Mouse (Mus musculus) ES-E14 (cell line): ENCODE data around the gene Qrfpr. TPM values are rescaled to one million over a fixed set of nuclear protein-coding genes. Genes with fewer than 3 reads are reported as not detected.

Experiments
- DNase-seq: peaks from one replicate; pipeline ENCODE4 v3.0.0-alpha.2; 2013; ENCODE audit warnings: low read depth, low spot score
- H3K27ac ChIP-seq: 2 replicates; pipeline ENCODE4 v1.5.1; 2012; ENCODE audit warnings: low read depth, mild to moderate bottlenecking, low read length, moderate library complexity, mixed read lengths; ENCODE audit not compliant: poor library complexity, insufficient read depth, severe bottlenecking
- H3K36me3 ChIP-seq: 2 replicates; pipeline ENCODE4 v1.6.1; 2012; ENCODE audit warnings: mild to moderate bottlenecking, low read length, moderate library complexity, mixed read lengths; ENCODE audit not compliant: control insufficient read depth, poor library complexity, insufficient read depth, severe bottlenecking
- H3K4me1 ChIP-seq, 2 experiments: fragments of 150-350 bp in 1 of 2; sonication (generic) in 1 of 2; 2 replicates each; pipeline ENCODE4 v1.6.1; 2012; ENCODE audit warnings: low read length in 2 of 2, mild to moderate bottlenecking in 1 of 2, mixed read lengths in 1 of 2; ENCODE audit not compliant: control insufficient read depth in 2 of 2, insufficient read depth in 2 of 2, poor library complexity in 1 of 2
- H3K4me3 ChIP-seq, 2 experiments: fragments of 150-350 bp in 1 of 2; sonication (generic) in 1 of 2; 2 replicates each; pipeline ENCODE4 v1.5.1; 2012; ENCODE audit warnings: low read length in 2 of 2, low read depth in 1 of 2, mild to moderate bottlenecking in 1 of 2, mixed read lengths in 1 of 2; ENCODE audit not compliant: insufficient read depth in 1 of 2, poor library complexity in 1 of 2, severe bottlenecking in 1 of 2
- H3K9ac ChIP-seq: 2 replicates; pipeline ENCODE4 v1.6.1; 2012; ENCODE audit warnings: low read depth, mild to moderate bottlenecking, low read length, mixed read lengths; ENCODE audit not compliant: poor library complexity, insufficient read depth, severe bottlenecking
- H3K9me3 ChIP-seq: fragments of 150-350 bp; sonication (generic); 2 replicates; pipeline ENCODE4 v1.6.1; 2012; ENCODE audit warnings: low read depth, mild to moderate bottlenecking, low read length; ENCODE audit not compliant: control insufficient read depth, insufficient read depth
- CHD2 ChIP-seq: IDR thresholded peaks from 2 replicates; pipeline ENCODE4 v1.6.1; 2014; ENCODE audit warnings: mild to moderate bottlenecking, low read depth, low read length, inconsistent platforms
- HCFC1 ChIP-seq: IDR thresholded peaks from 2 replicates; pipeline ENCODE4 v1.6.1; 2012; ENCODE audit warnings: low read length, inconsistent platforms, borderline replicate concordance; ENCODE audit not compliant: insufficient read depth
- MAFK ChIP-seq: IDR thresholded peaks from 2 replicates; pipeline ENCODE4 v1.6.1; 2014; ENCODE audit warnings: mild to moderate bottlenecking, low read depth, low read length, inconsistent platforms; ENCODE audit not compliant: insufficient read depth
- ZC3H11A ChIP-seq: IDR thresholded peaks from 2 replicates; pipeline ENCODE4 v1.6.1; 2012; ENCODE audit warnings: low read depth, mild to moderate bottlenecking, inconsistent platforms, low read length, borderline replicate concordance
- ZNF384 ChIP-seq: IDR thresholded peaks from 2 replicates; pipeline ENCODE4 v1.6.1; 2012; ENCODE audit warnings: low read depth, low read length, inconsistent platforms
- in situ Hi-C, 2 experiments: fragments of 600-800 bp; cut with MboI; formaldehyde crosslinking; loops; one replicate each; pipeline ENCODE4 v1.15.1; 2025; ENCODE audit warnings: low sequenced_read_pairs in 2 of 2, inconsistent platforms in 1 of 2; ENCODE audit not compliant: unreplicated experiment in 2 of 2
- total RNA-seq: library from RNA; depleted of rRNA; stranded (reverse); fragments of 300-350 nt; gene quantifications from 2 replicates; pipeline ENCODE4 v1.2.3, GENCODE M21; 2012; rRNA removed

The Qrfpr gene
- total RNA-seq, result not detected in 2 replicates

DNA sequence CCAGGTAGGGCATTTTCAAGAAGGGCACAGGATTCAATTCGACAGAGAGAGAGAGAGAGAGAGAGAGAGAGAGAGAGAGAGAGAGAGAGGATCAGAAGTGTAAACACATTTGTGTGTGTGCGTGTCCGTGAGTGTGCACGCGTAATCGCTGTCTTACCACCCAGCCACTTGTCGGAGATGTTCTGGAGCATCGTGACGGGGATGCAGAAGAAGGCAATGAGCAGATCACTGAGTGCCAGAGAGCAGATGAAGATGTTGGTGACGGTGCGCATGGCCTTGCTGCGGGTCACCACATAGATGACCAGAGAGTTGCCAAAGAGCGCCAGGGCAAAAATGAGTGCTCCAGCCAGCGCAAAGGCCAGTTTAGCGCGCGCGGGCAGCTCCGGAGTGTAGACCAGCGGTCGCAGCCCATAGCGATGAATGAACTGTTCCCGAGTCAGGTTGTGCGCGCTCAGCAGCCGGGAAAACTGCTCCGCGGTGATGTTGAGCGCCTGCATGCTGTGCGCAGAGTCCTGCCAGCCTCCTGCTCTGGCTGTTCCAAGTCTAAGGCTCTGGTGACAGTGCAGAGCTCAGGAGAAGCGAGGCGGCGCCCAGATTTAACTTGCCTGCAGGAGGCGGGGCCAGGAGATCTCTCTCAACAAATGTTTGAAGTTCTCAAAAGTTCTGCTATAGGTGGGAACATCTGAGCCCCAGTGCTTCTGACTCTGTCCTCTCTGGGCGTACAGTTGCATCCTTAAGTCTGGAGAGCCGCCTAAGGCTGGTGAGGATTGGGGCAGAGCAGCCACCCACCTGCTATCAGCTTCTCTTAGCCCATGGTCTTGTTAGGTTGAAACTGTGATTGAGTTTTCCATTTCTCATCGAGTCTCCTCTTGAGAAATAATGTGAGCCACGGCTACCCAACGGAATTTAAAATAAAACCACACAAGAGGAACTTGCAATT, at the start of gene Qrfpr:
Gene Qrfpr (minus strand): TSS at position 571 of the 940 bp plus-strand sequence.
- H3K4me1 ChIP-seq, result peaks cover 0 to 2% of the 10 kb centered on the region in 2 experiments; a peak in 1 of 4 replicates
- H3K36me3 ChIP-seq, result no peaks in the 10 kb centered on the region
- no peak within 1 kb of the TSS for H3K9ac ChIP-seq
- no peak for DNase-seq
- no peak for TF ChIP-seq MAFK
- no peak for TF ChIP-seq ZC3H11A
- TF ChIP-seq ZNF384, result no peak
- no peak for TF ChIP-seq CHD2
- TF ChIP-seq HCFC1, result no peak
- H3K9me3 ChIP-seq, result no peaks in the 10 kb centered on the region
- in situ Hi-C loops, result no loop called here
- H3K4me3 ChIP-seq, result peak within 1 kb of the TSS; percentile 19 to 32; a peak in 2 of 4 replicates
- H3K27ac ChIP-seq, result no peak within 1 kb of the TSS

- H3K9me3 ChIP-seq, result no peaks in the 10 kb centered on the region
- DNase-seq, result no peak
- H3K36me3 ChIP-seq, result no peaks in the 10 kb centered on the region
- no peaks in the 10 kb centered on the region for H3K4me1 ChIP-seq
- no peak overlapping the region for H3K4me3 ChIP-seq
- no peak for TF ChIP-seq CHD2
- H3K27ac ChIP-seq, result no peak overlapping the region
- H3K9ac ChIP-seq, result no peak overlapping the region
- in situ Hi-C loops, result no loop called here
Observed at GRCm38 (mm10) chr3:36263873-36264272, 41.8 kb upstream of the Qrfpr start.

GRCm38 (mm10) chr3:36263265-36263664, 41.2 kb upstream of the Qrfpr start:
- DNase-seq, result no peak
- Histone ChIP-seq H3K27ac (no peak overlapping the region), H3K9me3 (no peaks in the 10 kb centered on the region), H3K9ac (no peak overlapping the region), H3K4me1 (no peaks in the 10 kb centered on the region), H3K36me3 (no peaks in the 10 kb centered on the region), H3K4me3 (no peak overlapping the region)
- in situ Hi-C loops, result no loop called here
- TF ChIP-seq CHD2, result no peak
- no peak for TF ChIP-seq ZNF384
- no peak for TF ChIP-seq ZC3H11A
- no peak for TF ChIP-seq MAFK
- no peak for TF ChIP-seq HCFC1

- TF ChIP-seq HCFC1 (no peak), CHD2 (no peak), ZC3H11A (no peak), MAFK (no peak), ZNF384 (no peak)
- Histone ChIP-seq H3K27ac (no peak overlapping the region), H3K4me1 (no peaks in the 10 kb centered on the region), H3K4me3 (no peak overlapping the region), H3K36me3 (no peaks in the 10 kb centered on the region), H3K9ac (no peak overlapping the region), H3K9me3 (no peaks in the 10 kb centered on the region)
- DNase-seq, result no peak
- in situ Hi-C loops, result no loop called here
Observed at GRCm38 (mm10) chr3:36250585-36250984, 28.5 kb upstream of the Qrfpr start.

DNA sequence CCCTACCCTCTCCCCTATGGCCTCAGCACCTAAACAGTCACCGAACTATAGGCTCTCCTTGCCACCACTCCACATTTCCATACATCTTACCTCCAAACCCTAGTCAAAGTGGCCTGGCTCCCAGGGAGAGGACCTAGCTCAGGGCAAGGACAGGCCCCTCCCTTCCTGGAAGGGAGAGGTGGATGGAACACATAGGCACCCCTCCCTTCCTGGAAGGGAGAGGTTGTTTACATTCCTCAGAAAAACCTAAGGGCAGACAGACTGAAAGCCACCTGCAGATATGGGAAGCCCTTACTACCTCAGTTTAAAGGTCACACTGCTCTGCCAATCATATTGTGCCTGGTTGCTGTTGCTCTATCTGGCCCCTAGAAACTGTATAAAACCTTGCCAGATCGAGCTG, 26.3 kb upstream of the Qrfpr start:
- no peak overlapping the region for H3K27ac ChIP-seq
- no peak for TF ChIP-seq ZC3H11A
- TF ChIP-seq HCFC1, result no peak
- no peak for TF ChIP-seq ZNF384
- TF ChIP-seq CHD2, result no peak
- TF ChIP-seq MAFK, result no peak
- no peaks in the 10 kb centered on the region for H3K4me1 ChIP-seq
- H3K9ac ChIP-seq, result no peak overlapping the region
- no peaks in the 10 kb centered on the region for H3K36me3 ChIP-seq
- H3K9me3 ChIP-seq, result no peaks in the 10 kb centered on the region
- DNase-seq, result no peak
- no peak overlapping the region for H3K4me3 ChIP-seq
- in situ Hi-C loops, result no loop called here
